Mouse (Mus musculus) embryo, embryonic 9.5 days (tissue): ENCODE measurements at regions not wholly inside any gene's neighbourhood (a gene's known extent, or its start where the extent isn't known, plus 50 kb on each side); places are given as distances from the start of the nearest gene placed in this dataset.

Source experiments
- DNase-seq: peaks from one replicate; pipeline ENCODE4 v3.0.0-alpha.2; 2017; ENCODE audit errors: extremely low spot score

- no peak for DNase-seq
Measured at GRCm38 (mm10) chr4:142956832-142957429, 255.9 kb downstream of the Prdm2 start.

- DNase-seq: no peak
Measured at GRCm38 (mm10) chr4:142956376-142956775, 256.4 kb downstream of the Prdm2 start.

DNA sequence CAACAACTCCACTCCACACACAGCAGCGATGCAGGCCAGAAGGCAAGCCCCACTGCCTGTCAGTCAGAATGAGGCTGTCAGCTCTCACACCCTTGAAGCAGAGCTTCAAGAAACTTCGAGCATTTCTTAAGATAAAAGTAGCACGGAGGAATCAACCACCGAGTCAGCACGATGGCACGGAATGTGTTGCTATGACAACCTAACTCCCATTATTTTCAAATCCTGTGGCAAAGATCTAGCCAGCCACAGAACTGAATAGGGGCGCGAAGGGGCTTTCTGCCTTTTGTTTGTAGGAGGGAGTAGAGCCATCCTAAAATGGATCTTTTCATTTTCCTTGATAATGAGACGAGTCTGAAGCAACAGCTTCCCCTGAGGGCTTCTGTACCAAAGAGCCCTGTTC is 259.1 kb downstream of the Prdm2 start:
- peak; percentile 14 for DNase-seq

DNA sequence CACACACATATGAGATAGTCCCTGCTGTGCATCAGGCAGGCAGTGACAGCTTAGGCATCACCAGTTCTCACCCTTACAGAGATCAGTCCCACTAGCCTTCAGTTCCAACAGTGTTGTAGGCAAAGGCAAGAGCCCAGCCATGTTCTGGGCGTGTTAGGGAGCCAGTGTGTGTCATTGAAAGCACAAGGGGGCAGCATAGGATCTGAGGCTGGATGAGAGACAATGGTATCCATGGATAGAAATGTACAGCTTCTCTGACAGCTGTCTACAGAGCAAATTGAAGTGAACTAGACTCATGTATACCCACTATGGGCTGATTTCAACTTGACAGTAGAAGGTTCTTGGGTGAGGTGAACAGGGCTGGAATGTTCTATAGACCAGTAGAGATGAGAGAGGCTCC is 259.9 kb downstream of the Prdm2 start:
- DNase-seq: no peak

DNA sequence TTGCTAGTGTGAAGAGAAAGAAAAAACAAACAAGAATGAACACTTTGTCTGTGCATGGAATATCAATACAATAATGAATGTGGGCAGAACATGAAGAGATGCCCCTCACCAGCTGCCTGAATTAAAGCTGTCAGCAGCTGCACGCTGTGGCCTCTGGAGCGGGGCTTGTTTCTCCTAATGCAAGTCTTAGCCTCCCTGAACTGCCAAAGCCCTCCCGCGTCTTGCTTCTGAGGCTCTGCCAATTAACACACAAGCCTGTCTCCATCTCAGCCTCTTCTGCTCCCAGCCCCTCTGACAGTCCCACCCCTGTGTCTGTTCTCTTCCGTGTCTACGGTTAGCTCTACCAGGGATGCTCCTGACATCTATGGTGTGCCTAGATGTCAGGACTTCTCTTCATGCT is 265.1 kb downstream of the Prdm2 start:
- no peak for DNase-seq

GRCm38 (mm10) chr4:142933627-142934026 is 279.2 kb downstream of the Prdm2 start:
- no peak for DNase-seq

- DNase-seq: no peak
Measured at GRCm38 (mm10) chr4:142929245-142929644, 283.6 kb downstream of the Prdm2 start.

- no peak for DNase-seq
Measured at GRCm38 (mm10) chr4:142927328-142928108, 285.3 kb downstream of the Prdm2 start.

GRCm38 (mm10) chr4:142925111-142925510 is 287.7 kb downstream of the Prdm2 start:
- no peak for DNase-seq

DNA sequence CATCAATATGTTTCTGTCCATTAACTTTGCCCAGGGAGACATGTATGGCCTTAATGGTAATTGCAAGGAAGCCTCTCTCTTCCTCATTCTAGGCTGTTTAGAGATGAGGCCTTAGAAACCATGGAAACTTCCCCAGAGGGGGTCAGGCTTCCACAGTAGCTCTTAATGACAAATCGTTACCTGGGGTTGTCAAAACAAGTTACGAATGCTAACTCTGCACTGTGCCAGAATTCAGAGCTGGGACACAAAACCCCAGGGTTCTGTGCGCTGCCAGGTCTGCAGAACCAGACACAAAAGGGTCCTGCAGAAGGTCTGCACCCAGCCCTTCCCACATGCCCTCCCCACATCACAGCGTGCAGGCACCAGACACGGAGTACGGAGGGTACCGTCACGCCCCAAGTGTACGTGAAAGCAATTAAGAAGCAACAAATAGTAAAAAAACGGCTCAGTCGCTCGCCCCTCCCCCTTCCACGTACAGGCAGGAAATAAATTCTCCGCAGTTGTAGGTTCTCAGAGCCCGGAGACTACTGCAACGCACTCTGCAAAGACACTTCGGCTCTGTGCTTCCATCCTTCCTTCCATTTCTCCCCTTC is 303.3 kb downstream of the Prdm2 start:
- DNase-seq: peak; percentile 22

DNA sequence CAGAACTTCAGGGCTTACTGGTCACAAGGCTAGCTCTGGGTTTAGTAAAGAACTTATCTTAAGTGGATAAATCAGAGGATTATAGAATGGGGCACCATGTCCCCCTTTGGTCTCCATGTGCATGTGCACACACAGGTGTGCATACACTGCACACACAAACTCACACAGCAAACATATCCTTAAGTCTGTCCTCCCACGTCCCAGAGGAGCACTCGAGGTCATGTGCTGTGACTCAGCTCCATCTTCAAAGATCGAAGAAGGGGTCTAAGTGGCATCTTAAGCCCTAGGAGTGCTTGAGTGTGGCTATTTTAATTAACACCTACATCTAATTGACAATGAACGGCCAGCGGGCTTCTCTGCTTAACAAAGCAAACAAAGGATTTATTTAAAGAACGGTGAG is 304.0 kb downstream of the Prdm2 start:
- no peak for DNase-seq

DNA sequence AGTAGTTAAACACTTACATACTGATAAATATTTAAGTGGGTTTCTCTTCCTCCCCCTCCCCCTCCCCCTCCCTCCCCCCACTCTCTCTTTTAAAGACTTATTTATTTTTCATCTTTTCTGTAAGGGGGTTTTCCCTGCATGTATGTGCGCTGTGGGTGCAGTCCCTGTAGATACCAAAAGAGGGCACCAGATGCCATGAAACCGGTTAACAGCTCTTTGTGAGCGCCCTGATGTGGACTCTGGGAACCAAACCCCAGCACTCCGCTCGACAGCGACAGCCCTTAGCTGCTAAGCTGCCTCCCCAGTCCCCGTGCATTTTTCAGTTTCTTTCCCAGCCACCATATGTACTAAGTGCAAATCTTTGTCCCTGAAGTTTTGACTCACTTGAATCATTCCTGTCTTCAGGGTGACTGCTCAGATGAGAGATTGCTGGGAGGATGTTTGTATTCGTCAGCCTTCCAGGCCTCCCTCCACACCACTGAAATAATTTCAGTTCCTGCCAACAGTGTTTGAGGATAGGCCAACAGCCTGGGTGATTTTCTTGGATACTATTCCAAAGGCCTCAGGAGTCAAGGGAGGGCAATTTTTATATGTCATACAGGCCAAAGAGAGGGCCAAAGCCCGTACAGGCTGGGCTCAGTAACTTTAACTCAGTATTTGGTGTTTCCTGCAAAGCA is 309.3 kb downstream of the Prdm2 start:
- DNase-seq: no peak

DNA sequence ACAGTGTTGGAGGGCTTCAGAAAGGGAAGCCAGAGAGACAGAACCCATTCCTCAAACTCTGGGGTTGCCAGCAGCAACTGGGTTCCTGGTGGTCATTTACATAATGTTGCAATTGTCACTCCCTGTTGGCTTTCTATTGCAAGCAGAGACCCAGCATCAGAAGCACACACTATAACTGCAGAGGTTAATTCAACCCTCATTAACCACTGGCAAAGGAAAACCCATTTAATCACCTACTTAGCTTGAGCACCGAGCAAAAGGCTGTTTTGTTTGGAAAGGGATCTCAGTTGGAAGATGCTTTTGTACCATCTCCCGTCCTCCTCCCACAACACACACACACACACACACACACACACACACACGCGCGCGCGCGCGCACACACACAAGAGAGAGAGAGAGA is 312.0 kb downstream of the Prdm2 start:
- DNase-seq: no peak

GRCm38 (mm10) chr4:142898994-142899393 is 313.8 kb downstream of the Prdm2 start:
- no peak for DNase-seq

GRCm38 (mm10) chr4:142890711-142891110 is 322.1 kb downstream of the Prdm2 start:
- DNase-seq: no peak

DNA sequence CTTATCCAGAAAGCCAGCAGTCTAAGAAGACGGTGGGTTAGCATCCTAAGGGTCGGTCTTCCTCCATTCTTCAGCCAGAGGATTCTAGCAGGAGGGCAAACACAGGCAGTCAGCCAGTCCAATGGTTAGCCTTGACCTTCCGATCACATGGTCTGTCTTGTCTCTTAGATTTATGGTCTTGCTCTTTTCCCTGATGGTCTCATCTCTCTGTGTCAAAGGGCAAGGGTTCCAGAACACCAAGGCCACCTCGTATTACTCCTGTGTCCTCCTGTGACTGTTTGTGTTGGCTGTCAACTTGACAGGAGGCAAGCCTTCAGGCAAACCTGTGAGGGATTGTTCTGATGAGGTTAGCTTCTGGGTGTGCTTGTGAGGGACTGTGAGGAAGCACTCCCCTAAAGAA is 323.9 kb downstream of the Prdm2 start:
- no peak for DNase-seq

DNA sequence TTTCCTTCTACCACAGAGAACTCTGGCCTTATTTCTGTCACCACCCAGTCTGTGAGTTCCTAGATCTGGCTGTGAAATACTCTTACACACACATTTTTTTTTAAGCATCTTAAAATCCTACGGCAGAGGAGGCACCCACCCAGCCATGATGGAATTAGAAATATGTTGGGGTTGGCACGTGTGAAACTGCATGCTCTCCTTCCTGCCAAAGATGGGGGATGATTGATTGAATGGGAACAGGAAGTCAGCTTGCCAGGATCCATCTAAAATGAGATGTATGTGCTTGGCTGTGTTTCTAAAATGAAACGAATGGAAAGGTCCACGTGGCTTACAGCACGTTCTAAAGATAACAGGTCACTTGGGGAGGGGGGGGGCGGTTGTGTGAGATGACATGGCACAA is 324.9 kb downstream of the Prdm2 start:
- DNase-seq: no peak

- peak; percentile 80 for DNase-seq
Measured at GRCm38 (mm10) chr4:142880323-142880759, 332.5 kb downstream of the Prdm2 start.

- no peak for DNase-seq
Measured at GRCm38 (mm10) chr4:142876151-142876550, 336.6 kb downstream of the Prdm2 start.

- DNase-seq: no peak
Measured at GRCm38 (mm10) chr4:142875105-142875504, 337.7 kb downstream of the Prdm2 start.

- DNase-seq: no peak
Measured at GRCm38 (mm10) chr4:142866341-142866740, 346.5 kb downstream of the Prdm2 start.

DNA sequence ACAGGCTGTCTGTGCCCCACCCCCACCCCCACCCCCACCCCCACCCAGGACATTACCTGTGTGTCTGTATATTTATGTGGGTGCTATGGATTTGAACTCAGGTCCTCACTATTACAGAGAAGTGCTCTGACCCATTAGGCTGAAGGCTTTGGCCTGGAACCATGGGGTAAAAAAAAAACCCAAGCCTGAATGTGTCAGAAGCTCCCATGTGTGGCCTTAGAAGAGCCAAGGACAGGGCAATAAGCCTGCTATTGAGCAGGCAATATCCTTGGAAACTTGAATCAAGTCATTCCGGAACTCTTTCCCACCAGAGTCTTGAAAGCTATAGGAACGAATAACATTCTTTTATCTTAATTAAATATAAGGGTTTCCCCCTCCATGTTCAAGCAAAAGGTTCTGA is 347.2 kb downstream of the Prdm2 start:
- DNase-seq: no peak

- DNase-seq: no peak
Measured at GRCm38 (mm10) chr4:142863939-142864338, 348.9 kb downstream of the Prdm2 start.
